Mouse (Mus musculus): ENCODE data around the gene Plcb3.

Plcb3 gene

GRCm38 (mm10) chr19:6906199-6906598 is 70.1 kb downstream of the Plcb3 start:
- no peak for DNase-seq (ENCODE audit: extremely low read depth, low read depth, low spot score)

GRCm38 (mm10) chr19:6905498-6906159 is 70.6 kb downstream of the Plcb3 start:
- DNase-seq (ENCODE audit: extremely low read depth, low read depth, low spot score): no peak

GRCm38 (mm10) chr19:6904846-6905245 is 71.4 kb downstream of the Plcb3 start:
- no peak for DNase-seq (ENCODE audit: extremely low read depth, low read depth, low spot score)

- DNase-seq (ENCODE audit: extremely low read depth, low read depth, low spot score): no peak
These were observed 73.2 kb downstream of the Plcb3 start for GRCm38 (mm10) chr19:6903031-6903430.

Data from fat pad, adult 2 months (tissue).